Mouse (Mus musculus) stomach, embryonic 15.5 days (tissue): ENCODE results near the gene Ccr7. TPM values are rescaled to one million over a fixed set of nuclear protein-coding genes. Genes with fewer than 3 reads are reported as not detected.

Experiments
- ATAC-seq: fragments of 200-750 bp; cut with Nextera tagmentation; 2 replicates; pipeline ENCODE4 v1.8.0; 2017; ENCODE audit warnings: low read depth, moderate number of reproducible peaks, moderate TSS enrichment; ENCODE audit not compliant: insufficient read depth, low FRiP score
- H3K27ac ChIP-seq: fragments of 300-500 bp; sonication (generic); 2 replicates; pipeline ENCODE4 v1.5.1; 2015; ENCODE audit warnings: mild to moderate bottlenecking, inconsistent platforms
- H3K27me3 ChIP-seq: fragments of 300-500 bp; sonication (generic); replicated peaks from 2 replicates; pipeline ENCODE4 v1.6.1; 2015; ENCODE audit warnings: inconsistent platforms
- H3K36me3 ChIP-seq: fragments of 300-500 bp; sonication (generic); 2 replicates; pipeline ENCODE4 v1.6.1; 2015; ENCODE audit warnings: inconsistent platforms
- H3K4me1 ChIP-seq: fragments of 300-500 bp; sonication (generic); 2 replicates; pipeline ENCODE4 v1.6.1; 2015; ENCODE audit warnings: inconsistent platforms
- H3K4me2 ChIP-seq: fragments of 300-500 bp; sonication (generic); 2 replicates; pipeline ENCODE4 v1.6.1; 2015; ENCODE audit warnings: mild to moderate bottlenecking, inconsistent platforms
- H3K4me3 ChIP-seq: fragments of 300-500 bp; sonication (generic); replicated peaks from 2 replicates; pipeline ENCODE4 v1.5.1; 2015; ENCODE audit warnings: inconsistent platforms
- H3K9ac ChIP-seq: fragments of 300-500 bp; sonication (generic); 2 replicates; pipeline ENCODE4 v1.6.1; 2015; ENCODE audit warnings: inconsistent platforms
- H3K9me3 ChIP-seq: fragments of 300-500 bp; sonication (generic); 2 replicates; pipeline ENCODE4 v1.6.1; 2016; ENCODE audit warnings: inconsistent platforms
- WGBS: fragments of 180-500 bp; shearing (Covaris S2); methylation state at CpG from one replicate; pipeline ENCODE4 v1.1.7; 2015; 5-methylcytosine and 5-hydroxymethylcytosine counted together
- polyA plus RNA-seq: library from polyadenylated mRNA; unstranded; fragments of >200 nt; fragmentation: Nextera tagmentation; extraction: Ambion mirVana; gene quantifications from 2 replicates; pipeline ENCODE4 v1.2.1, GENCODE M21; 2015

Gene Ccr7
- polyA plus RNA-seq, 1 experiment from 2014 or later, result 0.27 TPM

- Histone ChIP-seq H3K4me1 (peaks cover 51% of the 10 kb centered on the region), H3K36me3 (no peaks in the 10 kb centered on the region), H3K4me2 (peak overlapping the region; percentile 42), H3K4me3 (peak overlapping the region; percentile 9; the same call in 1 of the 2 replicates), H3K9me3 (no peaks in the 10 kb centered on the region), H3K27me3 (no peaks in the 10 kb centered on the region), H3K27ac (peak overlapping the region; percentile 86), H3K9ac (no peak overlapping the region)
- peak; percentile 67 for ATAC-seq
- 3% methylated on average over 11 of the region's 11 CpGs for WGBS
Observed at GRCm38 (mm10) chr11:99132091-99132730, 22.7 kb downstream of the Ccr7 start.

GRCm38 (mm10) chr11:99131463-99131840, 23.4 kb downstream of the Ccr7 start:
- Histone ChIP-seq H3K9me3 (no peaks in the 10 kb centered on the region), H3K36me3 (no peaks in the 10 kb centered on the region), H3K27me3 (no peaks in the 10 kb centered on the region), H3K9ac (no peak overlapping the region), H3K4me1 (peaks cover 57% of the 10 kb centered on the region), H3K27ac (no peak overlapping the region), H3K4me2 (peak overlapping the region; percentile 42; the same call in 1 of the 2 replicates), H3K4me3 (no peak overlapping the region)
- WGBS, result 31% methylated on average over 12 of the region's 12 CpGs
- no peak for ATAC-seq

GRCm38 (mm10) chr11:99130736-99131462, 24.0 kb downstream of the Ccr7 start:
- Histone ChIP-seq H3K9me3 (no peaks in the 10 kb centered on the region), H3K9ac (no peak overlapping the region), H3K27me3 (no peaks in the 10 kb centered on the region), H3K4me3 (no peak overlapping the region), H3K27ac (no peak overlapping the region), H3K4me2 (no peak overlapping the region), H3K36me3 (no peaks in the 10 kb centered on the region), H3K4me1 (peaks cover 60% of the 10 kb centered on the region)
- ATAC-seq, result no peak
- WGBS, result 52% methylated on average over 5 of the region's 5 CpGs

GRCm38 (mm10) chr11:99129287-99129686, 25.6 kb downstream of the Ccr7 start:
- Histone ChIP-seq H3K9me3 (no peaks in the 10 kb centered on the region), H3K27ac (no peak overlapping the region), H3K4me1 (peaks cover 56% of the 10 kb centered on the region), H3K4me3 (no peak overlapping the region), H3K36me3 (no peaks in the 10 kb centered on the region), H3K4me2 (no peak overlapping the region), H3K27me3 (no peaks in the 10 kb centered on the region), H3K9ac (no peak overlapping the region)
- WGBS, result 48% methylated on average over 2 of the region's 2 CpGs
- no peak for ATAC-seq

- ATAC-seq, result no peak
- 74% methylated on average over 18 of the region's 18 CpGs for whole genome bisulfite sequencing
- Histone ChIP-seq H3K9ac (no peak overlapping the region), H3K4me2 (no peak overlapping the region), H3K4me1 (peaks cover 47% of the 10 kb centered on the region), H3K9me3 (no peaks in the 10 kb centered on the region), H3K4me3 (no peak overlapping the region), H3K27me3 (no peaks in the 10 kb centered on the region), H3K36me3 (no peaks in the 10 kb centered on the region), H3K27ac (peak overlapping the region; percentile 69; the same call in 1 of the 2 replicates)
Observed at GRCm38 (mm10) chr11:99127785-99128682, 26.8 kb downstream of the Ccr7 start.

GRCm38 (mm10) chr11:99126482-99127253, 28.2 kb downstream of the Ccr7 start:
- peak; percentile 61 for ATAC-seq

GRCm38 (mm10) chr11:99124635-99125029, 30.2 kb downstream of the Ccr7 start:
- no peak overlapping the region for H3K27ac ChIP-seq
- H3K36me3 ChIP-seq, result no peaks in the 10 kb centered on the region
- H3K4me1 ChIP-seq, result peaks cover 37% of the 10 kb centered on the region
- no peak overlapping the region for H3K4me3 ChIP-seq
- H3K27me3 ChIP-seq, result no peaks in the 10 kb centered on the region
- no peaks in the 10 kb centered on the region for H3K9me3 ChIP-seq
- H3K9ac ChIP-seq, result no peak overlapping the region
- WGBS, result 54% methylated on average over 10 of the region's 10 CpGs
- ATAC-seq, result no peak
- H3K4me2 ChIP-seq, result no peak overlapping the region

More at GRCm38 (mm10) chr11:99126482-99127253, 28.2 kb downstream of the Ccr7 start:
- H3K9me3 ChIP-seq, result no peaks in the 10 kb centered on the region
- peaks cover 37% of the 10 kb centered on the region for H3K4me1 ChIP-seq
- H3K4me2 ChIP-seq, result no peak overlapping the region
- no peaks in the 10 kb centered on the region for H3K27me3 ChIP-seq
- H3K4me3 ChIP-seq, result no peak overlapping the region
- H3K9ac ChIP-seq, result no peak overlapping the region
- no peaks in the 10 kb centered on the region for H3K36me3 ChIP-seq
- WGBS, result 28% methylated on average over 5 of the region's 5 CpGs
- peak overlapping the region; percentile 69; the same call in 1 of the 2 replicates for H3K27ac ChIP-seq

GRCm38 (mm10) chr11:99123977-99124634, 30.8 kb downstream of the Ccr7 start:
- no peak for ATAC-seq
- H3K4me1 ChIP-seq, result peaks cover 37% of the 10 kb centered on the region
- H3K4me2 ChIP-seq, result no peak overlapping the region
- H3K4me3 ChIP-seq, result no peak overlapping the region
- no peaks in the 10 kb centered on the region for H3K36me3 ChIP-seq
- no peak overlapping the region for H3K9ac ChIP-seq
- no peaks in the 10 kb centered on the region for H3K9me3 ChIP-seq
- no peak overlapping the region for H3K27ac ChIP-seq
- 42% methylated on average over 15 of the region's 15 CpGs for WGBS
- no peaks in the 10 kb centered on the region for H3K27me3 ChIP-seq

GRCm38 (mm10) chr11:99122703-99123102, 32.2 kb downstream of the Ccr7 start:
- ATAC-seq, result no peak
- Histone ChIP-seq H3K4me1 (peaks cover 32% of the 10 kb centered on the region), H3K4me2 (no peak overlapping the region), H3K36me3 (no peaks in the 10 kb centered on the region), H3K27ac (no peak overlapping the region), H3K4me3 (no peak overlapping the region), H3K27me3 (no peaks in the 10 kb centered on the region), H3K9ac (no peak overlapping the region), H3K9me3 (no peaks in the 10 kb centered on the region)
- WGBS, result 70% methylated on average over 3 of the region's 3 CpGs

- WGBS, result 74% methylated on average over 14 of the region's 14 CpGs
- Histone ChIP-seq H3K27ac (no peak overlapping the region), H3K9me3 (no peaks in the 10 kb centered on the region), H3K4me3 (no peak overlapping the region), H3K9ac (no peak overlapping the region), H3K4me1 (peaks cover 17% of the 10 kb centered on the region), H3K4me2 (no peak overlapping the region), H3K36me3 (no peaks in the 10 kb centered on the region), H3K27me3 (no peaks in the 10 kb centered on the region)
- ATAC-seq, result no peak
Observed at GRCm38 (mm10) chr11:99121218-99121631, 33.7 kb downstream of the Ccr7 start.
